Mouse (Mus musculus) C2C12 (cell line): ENCODE results near the gene Pdcd7. TPM values are rescaled to one million over a fixed set of nuclear protein-coding genes. Genes with fewer than 3 reads are reported as not detected.

Experiments
- H3K27me3 ChIP-seq: one replicate; pipeline ENCODE4 v1.6.1; 2011; ENCODE audit not compliant: control insufficient read depth, insufficient read depth, insufficient read length
- H3K36me3 ChIP-seq: one replicate; pipeline ENCODE4 v1.6.1; 2011; ENCODE audit not compliant: control insufficient read depth, insufficient read depth
- H3K4me3 ChIP-seq: one replicate; pipeline ENCODE4 v1.5.1; 2011; ENCODE audit warnings: mild to moderate bottlenecking, control low read depth; ENCODE audit not compliant: poor library complexity, insufficient read depth, severe bottlenecking
- H3K79me2 ChIP-seq: one replicate; pipeline ENCODE4 v1.6.1; 2011; ENCODE audit not compliant: control insufficient read depth, insufficient read depth
- H3K79me3 ChIP-seq: one replicate; pipeline ENCODE4 v1.6.1; 2011; ENCODE audit warnings: low read depth, control low read depth
- H3ac ChIP-seq: one replicate; pipeline ENCODE3; 2011; ENCODE audit warnings: low read depth; ENCODE audit not compliant: control insufficient read depth, insufficient read length
- CEBPB ChIP-seq: IDR thresholded peaks from one replicate; pipeline ENCODE4 v1.6.1; 2011; ENCODE audit warnings: low read depth, mild to moderate bottlenecking, control low read depth, moderate library complexity
- CTCF ChIP-seq: IDR thresholded peaks from one replicate; pipeline ENCODE4 v1.5.1; 2011; ENCODE audit not compliant: control insufficient read depth, insufficient read depth, insufficient read length
- FOSL1 ChIP-seq: IDR thresholded peaks from one replicate; pipeline ENCODE4 v1.8.0; 2011; ENCODE audit warnings: mild to moderate bottlenecking, low read length; ENCODE audit not compliant: poor library complexity, insufficient read depth, severe bottlenecking
- MAX ChIP-seq: IDR thresholded peaks from one replicate; pipeline ENCODE4 v1.6.1; 2011; ENCODE audit warnings: mild to moderate bottlenecking, control low read depth
- MYOD1 ChIP-seq: IDR thresholded peaks from one replicate; pipeline ENCODE4 v1.6.1; 2011; ENCODE audit warnings: low read depth; ENCODE audit not compliant: control insufficient read depth, insufficient read length
- MYOG ChIP-seq: IDR thresholded peaks from one replicate; pipeline ENCODE4 v1.6.1; 2011; ENCODE audit not compliant: control insufficient read depth, insufficient read length; ENCODE audit errors: extremely low read depth
- USF1 ChIP-seq: IDR thresholded peaks from one replicate; pipeline ENCODE4 v1.6.1; 2011; ENCODE audit warnings: low read depth, mild to moderate bottlenecking, control low read depth, moderate library complexity
- polyA plus RNA-seq: library from polyadenylated mRNA; unstranded; fragments of >200 nt; fragmentation: generic; extraction: Trizol; gene quantifications from one replicate; pipeline ENCODE4 v1.2.1, GENCODE M21; 2012; ENCODE audit warnings: missing spikeins

Gene Pdcd7
- polyA plus RNA-seq, 1 experiment, result 9.7 TPM

- no peak for TF ChIP-seq MYOD1
- no peak for TF ChIP-seq CTCF
- no peak for TF ChIP-seq MYOG
- TF ChIP-seq CEBPB, result no peak
- TF ChIP-seq MAX, result no peak
- TF ChIP-seq USF1, result no peak
- no peak for TF ChIP-seq FOSL1
- peaks cover 20% of the 10 kb centered on the region for H3K27me3 ChIP-seq
- no peaks in the 10 kb centered on the region for H3K79me2 ChIP-seq
- no peaks in the 10 kb centered on the region for H3K79me3 ChIP-seq
- no peaks in the 10 kb centered on the region for H3K36me3 ChIP-seq
- H3ac ChIP-seq, result no peak overlapping the region
- H3K4me3 ChIP-seq, result no peak overlapping the region
These were observed 40.7 kb downstream of the Pdcd7 start for GRCm38 (mm10) chr9:65386373-65387140.

- Histone ChIP-seq H3K27me3 (peaks cover 22% of the 10 kb centered on the region), H3K79me3 (no peaks in the 10 kb centered on the region), H3K79me2 (no peaks in the 10 kb centered on the region), H3K4me3 (no peak overlapping the region), H3K36me3 (no peaks in the 10 kb centered on the region), H3ac (no peak overlapping the region)
- TF ChIP-seq MAX (no peak), MYOD1 (no peak), MYOG (no peak), CTCF (no peak), USF1 (no peak), CEBPB (no peak), FOSL1 (no peak)
These were observed 45.1 kb downstream of the Pdcd7 start for GRCm38 (mm10) chr9:65390752-65391612.

- peaks cover 22% of the 10 kb centered on the region for H3K27me3 ChIP-seq
- no peaks in the 10 kb centered on the region for H3K79me3 ChIP-seq
- no peak within 1 kb of the TSS for H3ac ChIP-seq
- no peaks in the 10 kb centered on the region for H3K36me3 ChIP-seq
- TF ChIP-seq CTCF (no peak), FOSL1 (no peak), MYOG (no peak), MYOD1 (no peak), CEBPB (no peak), MAX (no peak), USF1 (no peak)
- no peak within 1 kb of the TSS for H3K4me3 ChIP-seq
- no peaks in the 10 kb centered on the region for H3K79me2 ChIP-seq
These were observed 45.7 kb downstream of the Pdcd7 start, which contains the start of gene Kbtbd13 for GRCm38 (mm10) chr9:65391613-65391964. Gene Kbtbd13 (minus strand): TSS chr9:65391652.

GRCm38 (mm10) chr9:65392638-65393364 is 46.9 kb downstream of the Pdcd7 start:
- Histone ChIP-seq H3K4me3 (no peak overlapping the region), H3K36me3 (no peaks in the 10 kb centered on the region), H3K79me2 (no peaks in the 10 kb centered on the region), H3ac (no peak overlapping the region), H3K27me3 (peaks cover 22% of the 10 kb centered on the region), H3K79me3 (no peaks in the 10 kb centered on the region)
- TF ChIP-seq CTCF (peak; percentile 67), MYOG (no peak)

GRCm38 (mm10) chr9:65393606-65394005 is 47.7 kb downstream of the Pdcd7 start:
- Histone ChIP-seq H3K79me2 (no peaks in the 10 kb centered on the region), H3K4me3 (no peak overlapping the region), H3K79me3 (no peaks in the 10 kb centered on the region), H3K36me3 (no peaks in the 10 kb centered on the region), H3ac (no peak overlapping the region), H3K27me3 (peaks cover 22% of the 10 kb centered on the region)
- TF ChIP-seq CTCF, result no peak
- no peak for TF ChIP-seq FOSL1
- TF ChIP-seq CEBPB, result no peak
- no peak for TF ChIP-seq MYOD1
- TF ChIP-seq MYOG, result no peak
- no peak for TF ChIP-seq USF1
- TF ChIP-seq MAX, result no peak
